Mouse (Mus musculus): ENCODE measurements around the gene Pnpla6.
"Not testable (repeated sequence)": the region's sequence is repeated elsewhere in the genome, so short reads cannot be mapped to it uniquely, and the experiment has no call there.

Pnpla6 gene

GRCm38 (mm10) chr8:3576211-3576960 is 61.2 kb downstream of the Pnpla6 start:
- DNase-seq (ENCODE audit: low read depth, low spot score): no peak

- DNase-seq (ENCODE audit: low read depth, low spot score): no peak
Measured at GRCm38 (mm10) chr8:3579390-3580364, 64.5 kb downstream of the Pnpla6 start.

GRCm38 (mm10) chr8:3581961-3582360 is 66.8 kb downstream of the Pnpla6 start:
- DNase-seq (ENCODE audit: low read depth, low spot score): not testable (repeated sequence)

GRCm38 (mm10) chr8:3586452-3586851 is 71.3 kb downstream of the Pnpla6 start:
- no peak for DNase-seq (ENCODE audit: low read depth, low spot score)

GRCm38 (mm10) chr8:3586993-3587390 is 71.8 kb downstream of the Pnpla6 start, which contains the start of gene Camsap3:
Camsap3 (plus strand) TSS chr8:3587293.
- no peak for DNase-seq (ENCODE audit: low read depth, low spot score)

GRCm38 (mm10) chr8:3587391-3588257 is 72.4 kb downstream of the Pnpla6 start:
- peak; percentile 83 for DNase-seq (ENCODE audit: low read depth, low spot score)

- no peak for DNase-seq (ENCODE audit: low read depth, low spot score)
Measured at GRCm38 (mm10) chr8:3588258-3588633, 73.1 kb downstream of the Pnpla6 start.

- no peak for DNase-seq (ENCODE audit: low read depth, low spot score)
Measured at GRCm38 (mm10) chr8:3593470-3593869, 78.3 kb downstream of the Pnpla6 start.
